Mouse (Mus musculus): Measurements from ENCODE around the gene Psmb7.
A peak's percentile ranks its signal among the peaks of the same experiment; 100 is the strongest.

Gene Psmb7

DNA sequence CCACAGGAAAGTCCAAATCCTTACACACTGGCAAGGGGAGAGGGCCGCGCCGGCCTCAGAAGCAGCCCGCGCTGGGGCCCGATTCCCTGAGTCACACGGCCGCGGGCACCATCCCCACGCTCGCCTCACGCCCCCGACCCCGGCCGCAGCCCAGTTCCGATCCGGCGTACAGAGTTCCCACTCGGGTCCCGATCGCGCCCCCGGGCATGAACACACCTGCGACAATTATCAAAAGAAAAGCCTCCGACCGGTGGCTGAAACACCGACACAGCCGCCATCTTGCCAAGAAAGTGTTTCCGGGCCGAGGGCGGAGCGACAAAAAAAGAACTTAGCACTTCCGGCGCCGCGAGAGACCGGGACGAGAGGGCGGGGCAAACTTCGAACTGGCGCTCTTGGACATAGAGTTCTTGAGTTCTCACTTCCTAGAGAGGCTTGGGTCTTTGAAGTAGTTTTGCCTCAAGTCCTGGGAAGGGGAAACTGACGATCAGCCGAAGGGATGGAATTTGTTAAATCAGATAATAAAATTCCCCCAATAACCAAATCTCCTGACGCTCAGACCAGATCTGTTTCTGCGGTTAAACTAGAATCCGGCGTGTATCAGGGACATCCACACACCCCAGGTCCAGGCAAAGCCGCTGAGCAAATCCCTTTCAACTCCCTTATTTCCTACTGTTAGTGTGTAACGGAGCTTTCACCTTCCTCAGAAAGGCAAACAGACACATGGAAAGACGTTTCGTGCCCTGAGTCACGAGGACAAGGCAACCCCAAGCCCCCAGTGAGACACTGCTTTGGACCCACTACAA lies at the start of gene Psmb7:
Gene Psmb7 (minus strand): TSS at position 463 of the 803 bp plus-strand sequence.
- peak; percentile 97 for DNase-seq (ENCODE audit: low spot score)

DNA sequence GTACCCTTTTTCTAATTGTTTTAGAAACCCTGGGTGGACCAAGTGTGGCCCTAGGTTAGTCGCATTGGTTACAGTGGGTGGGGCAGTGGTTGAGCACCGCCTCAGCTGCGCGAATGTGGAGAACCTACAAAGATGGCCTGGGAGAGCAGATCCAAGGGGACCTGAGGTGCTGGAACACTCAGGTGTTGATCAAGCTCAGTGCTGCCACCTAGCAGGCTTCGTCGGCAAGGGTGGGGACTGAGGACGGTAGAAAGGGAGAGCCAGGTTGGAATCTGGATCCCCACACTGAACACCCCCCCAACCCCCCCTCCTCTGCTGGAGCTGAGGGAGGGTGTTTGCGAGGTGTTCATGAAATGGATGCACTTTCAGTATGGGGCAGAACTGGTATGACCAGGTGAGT lies 47.7 kb upstream of the Psmb7 start:
- no peak for DNase-seq (ENCODE audit: low spot score)

DNA sequence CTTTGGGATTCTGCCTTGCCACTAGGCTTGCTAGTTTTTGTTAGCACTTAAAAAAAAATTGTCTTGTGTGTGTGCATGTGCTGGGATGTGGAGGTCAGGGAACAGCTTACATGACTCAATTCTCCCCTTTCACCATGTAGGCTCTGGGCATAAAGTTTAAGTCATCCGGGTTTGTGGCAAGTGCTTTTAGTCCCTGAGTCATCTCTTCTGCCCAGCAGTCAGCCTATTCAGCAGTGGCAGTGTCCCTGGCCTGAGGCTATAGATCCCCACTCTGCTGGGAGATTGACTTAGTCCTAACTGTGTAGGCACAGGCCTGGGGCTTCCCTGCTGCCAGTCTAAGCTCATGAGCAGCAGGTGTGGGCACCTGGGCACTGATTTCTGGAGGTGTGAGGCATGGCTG lies 46.0 kb upstream of the Psmb7 start:
- peak; percentile 66 for DNase-seq (ENCODE audit: low spot score)

DNA sequence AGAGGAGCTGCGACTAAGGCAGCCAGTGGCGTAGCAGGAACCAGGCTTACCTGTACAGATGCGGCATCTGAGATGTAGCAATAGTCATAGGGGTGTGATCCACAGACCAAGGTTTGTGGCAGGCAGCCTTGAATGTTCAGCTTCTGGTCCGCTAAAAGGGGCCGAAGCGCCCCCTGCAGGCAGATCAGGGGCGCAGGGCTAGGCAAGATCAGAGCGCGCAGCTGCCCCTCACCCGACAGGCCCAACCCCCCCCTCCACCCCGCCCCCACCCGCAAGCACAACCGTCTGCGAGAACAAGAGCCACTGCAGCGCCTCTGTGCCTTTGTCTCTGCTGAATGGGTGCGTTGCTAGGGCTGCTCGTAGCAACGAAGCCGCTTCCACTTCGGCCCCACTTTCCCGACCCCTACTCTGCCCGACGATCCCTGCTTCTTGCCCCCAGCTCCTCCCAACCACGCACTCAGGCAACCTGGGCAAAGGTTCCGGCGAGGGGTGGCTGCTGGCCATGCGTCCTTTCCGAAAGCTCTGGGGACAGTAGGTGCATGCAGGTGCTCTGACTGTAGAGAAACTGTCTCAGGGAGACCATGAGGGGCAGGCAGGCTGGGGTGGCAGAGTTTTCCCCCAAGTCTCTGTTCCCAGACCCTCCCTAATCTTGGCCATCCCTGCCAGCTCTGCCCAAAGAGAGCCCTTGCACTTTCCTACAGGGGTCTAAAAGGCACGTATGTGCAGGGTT lies 45.1 kb upstream of the Psmb7 start:
- no peak for DNase-seq (ENCODE audit: low spot score)

DNA sequence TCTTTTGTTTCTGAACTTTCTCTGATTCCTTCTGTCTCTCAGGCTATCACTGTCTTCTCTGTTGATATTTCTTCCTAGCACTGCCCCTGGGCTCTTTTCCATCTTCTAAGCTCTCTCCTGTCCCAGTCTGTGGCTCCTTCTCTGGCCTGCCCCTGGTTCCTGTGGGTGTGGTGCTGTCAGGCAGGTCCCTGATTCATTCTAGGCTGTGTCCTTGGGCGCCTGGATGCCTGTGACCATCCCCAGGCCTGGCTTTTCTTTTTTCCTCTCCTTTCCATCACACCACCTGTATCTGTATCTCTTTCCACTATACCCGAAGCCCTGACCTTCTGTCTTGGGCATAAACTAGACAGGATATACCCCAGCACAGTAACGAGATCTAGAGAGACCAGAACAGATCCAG lies 41.9 kb upstream of the Psmb7 start:
- no peak for DNase-seq (ENCODE audit: low spot score)

DNA sequence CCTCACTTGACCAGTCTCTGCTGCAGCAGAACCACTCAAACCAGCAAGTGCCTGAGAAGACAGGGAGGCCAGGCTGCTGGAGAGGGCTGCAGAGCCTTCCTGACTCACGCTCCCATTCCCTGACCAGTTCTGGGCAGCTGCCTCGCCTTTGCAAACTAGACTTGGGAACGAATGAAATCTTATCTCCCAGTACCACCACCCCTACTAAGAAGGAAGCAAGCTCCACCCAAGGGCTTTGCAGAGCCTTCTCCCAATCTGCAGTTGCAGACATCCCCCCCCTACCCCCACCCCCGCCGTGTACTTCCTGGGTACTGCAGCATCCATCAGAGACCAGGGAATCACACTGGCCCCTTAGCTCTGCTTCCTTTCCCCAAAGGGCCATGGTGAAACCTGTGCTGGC lies 39.2 kb upstream of the Psmb7 start:
- no peak for DNase-seq (ENCODE audit: low spot score)

DNA sequence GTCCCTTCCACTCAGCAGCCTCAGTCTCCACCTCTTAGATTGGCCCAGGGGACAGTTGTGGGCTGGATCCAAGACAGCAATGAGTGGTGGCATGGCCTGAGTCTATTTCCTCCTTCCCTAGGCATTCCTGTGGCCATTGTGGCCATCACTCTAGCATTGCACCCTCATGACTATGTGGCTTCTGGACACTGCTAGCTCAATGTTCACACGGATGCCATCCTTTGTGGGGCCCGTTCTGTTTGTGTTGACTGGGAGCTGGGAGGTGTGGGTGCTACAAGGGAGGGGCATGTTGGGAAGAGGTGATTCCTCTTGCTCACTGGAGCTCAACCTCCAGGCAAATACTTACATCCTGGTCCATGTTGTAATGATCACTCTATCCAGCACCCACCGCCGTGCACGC lies 38.3 kb upstream of the Psmb7 start:
- no peak for DNase-seq (ENCODE audit: low spot score)

DNA sequence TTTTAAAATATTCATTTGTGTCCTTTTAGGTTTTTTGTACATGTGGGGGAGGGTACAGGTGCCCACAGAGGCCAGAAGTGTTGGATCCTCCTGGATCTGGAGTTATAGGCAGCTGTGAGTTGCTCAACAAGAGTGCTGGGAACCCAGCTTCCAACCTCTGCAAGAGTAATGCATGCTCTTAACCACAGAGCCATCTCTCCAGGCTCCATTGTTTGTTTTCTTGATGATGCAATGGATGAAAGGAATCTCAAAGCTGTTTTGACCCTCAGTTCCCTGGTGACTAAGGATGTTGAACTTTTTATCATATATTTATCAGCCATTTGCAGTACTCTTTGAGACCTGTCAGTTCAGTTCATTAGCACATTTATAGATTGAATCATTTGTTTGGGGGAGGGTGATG lies 35.1 kb upstream of the Psmb7 start:
- peak; percentile 40 for DNase-seq (ENCODE audit: low spot score)

DNA sequence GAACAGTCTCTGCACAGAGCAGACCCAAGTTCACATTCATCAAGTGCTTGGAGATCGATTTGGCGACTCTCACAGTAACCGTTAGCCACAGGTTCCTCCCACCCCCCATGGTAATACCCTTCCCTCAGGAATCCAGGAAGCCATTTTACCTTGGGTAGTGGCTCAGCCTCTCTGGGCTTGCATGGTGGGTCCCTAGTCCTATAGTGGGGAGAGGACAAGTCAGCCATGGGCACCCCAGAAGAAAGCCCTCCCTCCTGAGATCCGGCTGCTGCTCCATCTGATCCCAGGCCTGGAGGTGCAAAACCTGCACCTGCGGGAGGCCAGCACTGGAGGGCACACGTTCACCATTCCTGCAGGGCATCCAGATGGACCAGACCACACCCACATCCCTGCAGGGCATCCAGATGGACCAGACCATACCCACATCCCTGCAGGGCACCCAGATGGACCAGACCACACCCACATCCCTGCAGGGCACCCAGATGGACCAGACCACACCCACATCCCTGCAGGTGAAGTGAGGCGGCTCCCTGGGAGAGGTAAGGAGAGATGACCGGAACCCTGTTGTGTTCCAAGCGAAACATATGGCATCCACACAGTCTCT lies 31.6 kb upstream of the Psmb7 start:
- DNase-seq (ENCODE audit: low spot score), result no peak

DNA sequence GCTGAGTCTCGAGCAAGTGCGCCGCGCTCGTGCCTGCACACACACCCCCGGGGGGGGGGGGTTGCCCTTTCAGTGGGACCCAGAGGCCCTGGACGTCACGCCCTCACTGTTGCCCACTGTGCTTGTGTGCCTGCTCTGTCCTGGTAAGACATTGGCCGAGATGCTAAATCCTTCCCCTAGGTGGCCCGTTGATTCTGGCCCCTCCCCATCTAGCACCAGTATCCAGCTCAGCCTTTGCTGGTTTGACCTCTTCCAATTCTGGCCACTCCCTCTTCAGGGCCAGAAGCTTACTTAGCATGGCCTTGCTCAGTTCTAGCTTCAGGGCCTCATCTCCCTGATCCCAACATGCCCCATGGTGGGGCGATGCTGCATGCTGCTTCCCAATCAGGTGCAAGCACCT lies 28.6 kb upstream of the Psmb7 start:
- no peak for DNase-seq (ENCODE audit: low spot score)

DNA sequence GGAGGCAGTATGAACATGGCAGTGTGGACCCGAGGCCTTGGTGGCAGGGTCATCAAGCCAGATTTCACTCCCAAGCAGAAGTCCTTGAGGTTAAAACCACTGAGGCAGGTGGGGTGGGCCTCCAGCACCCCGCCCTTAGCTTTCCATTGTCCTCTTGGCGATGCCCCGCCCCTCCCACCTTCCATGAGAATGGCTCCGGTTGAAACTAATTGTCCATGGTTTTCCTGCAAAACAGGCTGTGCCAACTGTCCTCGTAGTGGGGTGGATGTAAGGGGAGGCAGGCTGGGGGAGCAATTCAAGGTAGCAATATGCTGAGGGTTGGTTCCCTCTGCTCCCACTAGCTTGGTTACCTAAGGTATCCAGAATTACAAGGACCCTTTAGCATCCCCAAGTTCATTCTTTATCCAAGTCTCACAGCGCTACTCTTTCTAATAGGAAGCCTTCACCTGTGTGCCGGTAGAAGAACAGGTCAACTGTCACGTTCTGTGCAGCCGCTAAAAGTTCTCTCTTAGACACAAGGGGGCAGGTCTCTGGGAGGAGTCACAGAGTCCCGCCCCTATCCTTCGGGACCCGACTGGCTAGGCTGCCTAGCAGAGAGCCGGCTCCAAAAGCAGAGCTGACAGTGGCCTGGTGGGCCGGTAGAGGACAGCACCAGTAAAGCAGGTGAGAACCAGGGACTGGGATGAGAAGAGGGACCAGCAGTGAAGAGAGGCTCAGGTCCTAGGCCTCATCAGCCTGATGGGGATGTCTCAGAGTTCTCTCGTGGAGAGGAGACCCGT lies 25.1 kb upstream of the Psmb7 start:
- no peak for DNase-seq (ENCODE audit: low spot score)

DNA sequence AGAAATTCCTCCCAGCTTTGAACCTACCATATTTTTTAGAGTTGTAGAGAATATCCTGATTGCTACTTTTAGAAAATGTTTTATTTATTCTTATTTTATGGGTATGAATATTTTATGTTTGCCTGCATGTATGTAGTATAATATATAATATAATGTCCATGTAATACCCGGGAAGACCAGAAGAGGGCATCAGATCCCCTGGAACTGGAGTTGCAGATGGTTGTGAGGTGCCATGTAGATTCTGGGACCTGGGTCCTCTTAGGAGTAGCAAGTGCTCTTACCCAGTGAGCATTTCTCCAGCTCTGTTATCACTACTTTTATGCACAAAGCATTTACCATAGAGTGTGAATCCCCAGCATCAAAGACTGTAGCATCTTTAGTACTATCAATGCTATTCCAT lies 17.5 kb upstream of the Psmb7 start:
- DNase-seq (ENCODE audit: low spot score), result no peak

DNA sequence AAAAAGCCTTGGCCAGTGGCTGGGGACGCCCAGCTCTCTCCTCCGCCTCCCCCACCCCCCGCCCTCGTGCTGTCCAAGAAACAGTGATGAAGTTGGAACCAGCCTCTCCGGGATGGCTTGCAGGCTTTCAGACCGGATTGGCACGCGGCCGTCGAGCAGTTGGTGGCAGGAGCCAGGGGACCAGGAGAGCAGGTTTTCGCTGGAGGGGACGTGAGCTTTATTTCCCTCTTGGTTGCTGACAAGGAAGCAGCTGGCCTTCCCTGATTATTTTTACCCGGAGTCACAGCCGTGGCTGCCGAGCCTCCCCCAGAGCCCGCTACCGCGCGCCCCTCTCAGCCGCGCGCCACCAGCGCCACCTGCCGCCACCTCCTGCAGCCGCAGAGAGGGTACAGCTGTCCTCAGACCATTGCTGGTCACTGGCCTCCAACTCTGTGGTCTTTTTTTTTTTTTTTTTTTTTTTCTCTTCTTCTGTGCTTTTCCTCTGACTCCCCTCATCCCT lies 14.5 kb upstream of the Psmb7 start:
- peak; percentile 62 for DNase-seq (ENCODE audit: low spot score)

DNA sequence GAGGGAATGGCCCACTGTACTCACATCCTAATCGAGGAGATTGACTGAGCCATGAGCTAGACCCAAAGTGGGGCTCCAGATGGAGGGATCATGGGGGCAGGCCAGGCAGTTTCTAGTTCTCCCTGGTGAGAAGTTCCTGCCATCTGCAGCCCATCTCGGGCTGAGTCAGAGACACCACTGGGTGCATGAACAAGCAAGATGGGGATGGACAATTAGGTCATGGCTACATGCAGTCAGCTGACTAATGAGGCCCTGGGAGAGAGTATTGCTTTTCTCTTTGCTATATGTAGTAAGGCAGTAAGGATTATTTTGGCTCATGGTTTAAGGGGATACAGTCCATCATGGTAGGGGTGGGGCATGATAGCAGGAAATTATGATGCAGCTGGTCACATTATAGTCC lies 9.8 kb upstream of the Psmb7 start:
- DNase-seq (ENCODE audit: low spot score), result no peak

DNA sequence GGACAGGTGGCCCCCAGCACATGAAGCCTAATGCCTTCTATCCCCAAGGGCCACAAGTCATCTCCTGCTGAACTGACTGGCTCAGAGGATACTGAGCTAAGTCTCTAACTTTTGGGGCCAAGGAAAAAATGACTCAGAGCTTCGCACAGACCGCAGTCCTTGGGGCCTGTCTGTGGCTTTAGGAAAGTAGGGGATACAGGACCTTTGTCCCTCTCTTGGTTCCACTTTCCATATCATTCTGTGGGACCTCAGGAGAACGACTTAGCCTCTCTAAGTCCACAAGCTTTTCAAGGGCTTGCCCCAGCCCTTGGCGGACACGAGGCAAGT lies 9.4 kb upstream of the Psmb7 start:
- no peak for DNase-seq (ENCODE audit: low spot score)

DNA sequence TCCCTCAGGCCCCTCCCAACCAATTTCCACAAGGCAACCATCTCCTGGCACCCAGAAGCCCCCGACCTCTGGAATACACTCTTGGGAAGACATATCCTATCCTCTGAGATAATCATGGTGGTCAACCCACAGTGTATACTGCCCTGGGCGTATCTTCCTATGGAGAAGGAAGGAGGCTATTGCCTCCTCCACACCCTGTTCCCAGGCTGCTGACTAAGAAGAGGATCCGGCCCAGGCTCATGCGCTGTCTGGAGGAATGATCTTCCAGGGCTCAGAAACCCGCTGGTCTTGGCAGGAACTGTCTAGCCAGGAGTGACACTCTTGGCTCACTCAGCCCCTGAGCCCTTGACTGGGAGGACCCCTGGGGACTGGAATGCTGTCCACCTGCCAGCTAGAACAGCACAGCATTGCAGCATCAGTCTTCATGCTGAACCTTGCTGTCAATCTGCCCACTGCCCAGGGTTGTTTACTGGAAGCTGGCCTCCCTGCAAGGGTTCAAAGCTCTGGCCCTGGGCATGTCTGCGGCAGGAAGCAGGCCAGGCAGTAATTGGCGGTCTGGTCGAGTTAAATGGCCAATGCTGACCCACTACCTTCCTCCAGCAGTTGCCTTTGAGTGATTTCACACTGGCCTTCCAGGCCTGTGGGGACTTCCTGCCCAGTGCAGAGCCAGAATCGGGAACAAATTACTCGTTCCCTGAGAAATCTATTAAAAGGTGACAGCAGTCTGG lies 8.8 kb upstream of the Psmb7 start:
- DNase-seq (ENCODE audit: low spot score), result peak; percentile 78

DNA sequence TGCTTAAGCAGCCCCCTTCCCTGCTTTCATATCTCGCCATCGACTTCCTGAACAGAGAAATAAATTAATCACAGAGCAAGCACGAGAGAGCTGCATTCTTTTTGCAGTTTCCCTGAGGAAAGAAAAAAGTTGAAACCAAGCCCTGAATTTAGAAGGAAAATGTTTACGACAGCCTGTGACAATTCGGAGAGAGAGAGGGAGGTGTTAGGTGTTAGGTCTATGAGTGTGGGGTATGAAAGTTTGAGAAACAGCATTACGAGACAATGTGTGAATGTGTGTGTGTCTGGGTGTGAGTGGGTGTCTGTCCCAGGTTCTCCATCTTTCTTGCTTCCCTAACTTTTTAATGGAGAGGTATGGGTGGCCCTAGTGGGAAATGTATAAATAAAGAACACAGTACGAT lies 8.2 kb upstream of the Psmb7 start:
- no peak for DNase-seq (ENCODE audit: low spot score)

DNA sequence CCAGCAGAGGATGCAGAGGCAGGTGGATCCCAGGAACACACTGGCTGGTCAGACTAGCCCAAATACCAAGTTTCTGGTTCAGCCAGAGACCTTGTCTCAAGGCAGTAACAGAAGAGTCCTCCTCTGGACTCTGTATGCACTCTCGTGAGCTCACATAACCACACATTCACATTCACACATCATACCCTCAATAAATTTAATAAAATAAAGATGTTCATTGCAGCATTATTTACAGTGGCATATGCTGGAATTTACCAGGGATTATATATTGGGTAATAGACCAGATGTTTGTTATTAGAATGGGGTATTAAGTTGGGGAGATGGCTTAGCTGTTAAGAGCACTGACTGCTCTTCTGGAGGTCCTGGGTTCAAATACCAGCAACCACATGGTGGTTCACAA lies 6.5 kb upstream of the Psmb7 start:
- no peak for DNase-seq (ENCODE audit: low spot score)

DNA sequence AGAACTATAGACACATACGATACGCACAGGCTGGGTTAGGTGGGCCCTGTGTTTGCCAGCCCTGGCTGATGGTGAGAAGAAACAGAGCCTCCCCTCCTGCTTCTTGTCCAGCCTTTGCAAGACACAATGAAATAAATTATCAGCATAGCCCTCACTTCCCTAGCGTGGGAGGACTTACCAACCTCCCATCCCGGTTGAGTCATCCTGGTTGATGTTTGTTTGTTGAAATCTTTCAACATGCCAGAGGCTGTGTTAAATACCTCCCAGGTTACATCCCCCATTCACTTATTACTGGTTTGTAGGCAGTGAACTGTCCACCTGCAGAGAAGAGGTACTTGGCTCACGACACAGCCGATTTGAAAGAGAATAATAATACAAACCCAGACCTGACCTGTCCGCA lies 3.8 kb upstream of the Psmb7 start:
- DNase-seq (ENCODE audit: low spot score), result no peak

DNA sequence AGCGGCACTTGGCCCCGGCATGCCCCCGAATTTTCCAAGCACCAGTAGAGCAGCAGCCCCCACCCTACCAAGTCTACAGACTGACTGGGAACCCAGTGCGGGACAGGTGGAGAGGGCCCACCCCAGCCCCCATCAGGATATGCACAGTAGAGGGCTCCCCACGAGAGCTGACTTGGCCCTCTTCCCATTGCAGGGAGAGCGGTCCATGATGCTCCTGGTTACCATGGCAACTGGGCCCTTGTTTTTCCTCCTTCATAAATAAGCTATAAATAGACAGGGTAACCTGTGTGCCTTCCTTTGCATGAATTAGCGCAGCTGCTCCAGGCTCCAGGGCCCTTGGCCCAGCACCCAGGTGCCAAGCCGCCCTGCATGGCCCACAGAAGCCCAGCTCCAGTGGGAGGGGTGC lies 3.3 kb upstream of the Psmb7 start:
- DNase-seq (ENCODE audit: low spot score), result no peak

DNA sequence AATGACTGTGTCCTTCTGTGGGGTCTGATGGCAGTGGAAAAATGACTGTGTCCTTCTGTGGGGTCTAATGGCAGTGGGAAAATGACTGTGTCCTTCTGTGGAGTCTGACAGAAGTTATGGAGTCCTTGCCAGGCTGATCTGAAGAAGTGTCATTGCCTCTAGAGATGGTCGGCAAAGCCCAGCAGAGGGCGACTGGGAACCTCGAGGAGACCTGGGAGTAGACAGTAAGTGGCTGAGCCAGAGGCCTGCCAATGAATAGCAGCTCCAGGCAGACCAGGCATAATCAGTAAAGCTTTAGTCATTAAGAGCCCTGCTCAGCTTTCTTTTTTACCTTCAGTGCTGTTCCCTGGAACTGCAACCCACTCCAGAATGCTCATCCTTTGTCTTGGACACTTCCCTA lies 2.0 kb upstream of the Psmb7 start:
- peak; percentile 92 for DNase-seq (ENCODE audit: low spot score)

DNA sequence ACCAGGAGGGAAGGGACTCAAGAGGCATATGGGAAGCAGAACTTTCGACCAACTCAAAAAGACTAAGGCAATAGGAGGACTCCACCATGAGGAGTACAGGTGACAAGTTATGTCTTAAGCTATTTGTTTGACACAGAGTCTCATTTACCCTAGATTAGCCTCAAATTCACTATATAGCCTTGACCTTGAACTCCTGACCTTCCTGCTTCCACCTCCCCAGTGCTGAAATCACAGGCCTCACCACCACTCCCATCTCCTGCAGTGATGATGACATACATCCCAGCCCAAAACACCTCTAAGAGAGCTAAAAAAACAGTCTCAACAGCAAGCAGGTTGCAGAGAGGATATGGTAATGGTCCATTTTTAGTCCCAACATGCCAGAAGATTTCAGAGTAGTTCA lies 2.1 kb downstream of the Psmb7 start:
- DNase-seq (ENCODE audit: low spot score), result no peak
